Comparison of ENCODE assay signal across 1 mouse cellular context in genomic region chr1:54902689-54903246, GRCm38 (mm10).
TF ChIP-seq lines count a peak whose summit lies in the region.

No protein-coding gene starts in this region.

TF ChIP-seq in MEL, 35 proteins besides CTCF, POLR2A, EP300 and RAD21 (continued from another document):
- TF ChIP-seq NRF1 (IDR thresholded peaks at IDR 0.05; ENCODE audit: insufficient read depth, low read depth, low read length, poor library complexity, severe bottlenecking) (no peak), HCFC1 (IDR thresholded peaks at IDR 0.05; ENCODE audit: low read depth, low read length) (peak; percentile 37; the same call in 1 of the 2 replicates), UBTF (IDR thresholded peaks at IDR 0.05; ENCODE audit: borderline replicate concordance, insufficient read depth, low read depth, low read length) (no peak), TBP (IDR thresholded peaks at IDR 0.05; ENCODE audit: low read depth, low read length) (no peak), RCOR1 (IDR thresholded peaks at IDR 0.05; ENCODE audit: low read depth, low read length) (peak; percentile 35; the same call in 1 of the 2 replicates), POLR2AphosphoS2 (IDR thresholded peaks at IDR 0.05; ENCODE audit: low read length) (no peak), MAFK (IDR thresholded peaks at IDR 0.05; ENCODE audit: borderline replicate concordance, low read depth, low read length) (peak; percentile 85), MXI1 (IDR thresholded peaks at IDR 0.05; ENCODE audit: low read depth, low read length) (peak; percentile 44; the same call in 1 of the 2 replicates), MAX (IDR thresholded peaks at IDR 0.05; ENCODE audit: low read length) (peak; percentile 46; the same call in 1 of the 2 replicates), GABPA (IDR thresholded peaks at IDR 0.05; ENCODE audit: low read depth, low read length) (no peak), MYB (IDR thresholded peaks at IDR 0.05; ENCODE audit: low read depth, low read length) (no peak)
